Mouse (Mus musculus): ENCODE measurements around the gene Wars. TPM values are rescaled to one million over a fixed set of nuclear protein-coding genes. Genes with fewer than 3 reads are reported as not detected.

The Wars gene
- total RNA-seq, 2 experiments from 2014 or later: 48.8 to 74.4 TPM

DNA sequence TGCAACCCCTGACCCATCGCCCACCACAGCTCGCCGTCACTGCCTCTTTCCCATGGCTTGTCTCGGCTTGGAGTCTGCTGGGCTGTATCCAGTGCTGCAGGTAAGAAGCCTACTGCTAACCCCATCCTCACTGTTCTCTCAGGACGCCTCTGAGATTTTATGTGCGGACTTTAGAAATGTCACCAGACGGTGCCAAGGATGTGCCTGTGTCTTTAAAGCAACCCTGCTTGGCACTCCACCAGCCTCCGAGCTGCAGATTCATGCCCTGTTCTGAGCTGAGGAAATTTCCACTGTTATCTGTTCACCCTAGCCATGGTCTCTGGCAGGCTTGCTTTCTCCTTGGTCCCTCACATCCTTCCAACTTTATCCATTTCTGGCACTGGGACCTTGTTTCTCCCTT lies 61.1 kb downstream of the Wars start:
- no peak for ATAC-seq (replicated peaks; ENCODE audit: low FRiP score, low TSS enrichment, poor library complexity, severe bottlenecking)

DNA sequence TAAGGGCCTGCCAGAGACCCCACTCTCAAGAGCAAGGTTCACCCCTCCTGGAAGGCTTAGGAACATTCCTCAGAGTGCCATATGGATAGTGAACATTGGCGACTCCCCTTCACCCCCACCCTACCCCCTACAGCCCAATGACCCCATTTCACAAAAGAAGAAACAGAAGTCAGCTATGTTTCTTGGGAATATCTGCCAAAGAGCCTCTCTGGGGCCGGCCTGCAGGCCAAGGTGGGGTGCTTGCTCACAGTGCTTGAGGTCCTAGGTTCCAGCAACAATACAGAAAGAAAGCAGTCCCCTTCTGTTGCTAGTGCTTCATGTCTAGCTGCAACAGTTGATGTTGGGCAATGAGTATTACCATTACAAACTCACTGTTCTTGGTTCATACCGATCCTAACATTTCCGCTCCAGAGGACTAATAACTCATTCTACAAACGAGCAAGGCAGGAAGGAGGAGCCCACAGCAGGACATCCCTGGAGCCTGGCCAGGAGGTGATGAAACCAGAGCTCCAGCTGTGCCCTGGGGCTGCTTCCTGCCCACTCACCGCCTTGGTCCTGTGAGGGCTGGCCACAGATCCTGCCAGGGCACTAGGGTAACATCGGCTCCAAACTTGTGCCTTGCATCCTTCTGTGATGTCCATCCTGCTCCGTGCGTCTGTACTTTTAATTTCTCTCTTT lies 61.9 kb downstream of the Wars start:
- ATAC-seq (replicated peaks; ENCODE audit: low FRiP score, low TSS enrichment, poor library complexity, severe bottlenecking): no peak

GRCm38 (mm10) chr12:108830358-108830757 lies 63.6 kb downstream of the Wars start:
- ATAC-seq (replicated peaks; ENCODE audit: low FRiP score, low TSS enrichment, poor library complexity, severe bottlenecking): no peak

DNA sequence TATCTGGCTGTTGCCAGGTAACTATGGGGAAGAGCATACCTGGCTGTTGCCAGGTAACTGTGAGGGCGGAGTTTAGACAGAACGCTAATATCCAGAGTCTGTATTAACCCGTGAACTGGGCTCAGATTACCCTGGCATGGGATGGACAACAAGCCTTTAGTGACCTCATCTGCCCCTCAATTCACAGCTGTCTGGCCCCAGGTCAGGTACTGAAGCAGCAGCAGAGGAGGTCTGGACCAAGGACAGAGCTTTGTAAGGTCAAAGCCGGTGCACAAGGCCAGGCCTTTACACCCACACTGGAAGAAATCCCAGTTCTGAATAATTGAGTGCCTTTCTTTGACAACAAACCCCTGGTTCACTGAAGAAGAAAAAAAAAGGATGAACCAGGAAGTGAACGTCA lies 64.3 kb downstream of the Wars start:
- ATAC-seq (replicated peaks; ENCODE audit: low FRiP score, low TSS enrichment, poor library complexity, severe bottlenecking): no peak

DNA sequence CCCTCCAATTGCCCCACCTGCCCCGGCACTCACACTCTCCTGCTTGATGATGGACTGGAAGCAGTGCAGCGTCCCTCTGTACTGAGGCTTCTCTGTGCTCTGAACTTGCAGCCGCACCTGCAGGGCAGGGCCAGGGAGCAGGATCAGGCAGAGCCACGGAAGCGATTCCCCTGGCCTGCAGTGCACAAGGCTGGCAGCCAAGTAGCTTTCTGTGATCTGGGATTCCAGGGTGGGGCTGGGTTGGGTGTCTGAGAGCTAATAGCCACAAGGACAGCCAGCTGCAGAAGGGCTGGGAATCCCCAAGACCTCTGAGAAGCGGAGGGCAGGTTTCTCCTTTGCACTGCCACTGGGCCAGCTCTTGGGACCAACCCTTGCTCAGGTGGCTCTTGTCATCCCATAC lies 66.3 kb downstream of the Wars start:
- no peak for ATAC-seq (replicated peaks; ENCODE audit: low FRiP score, low TSS enrichment, poor library complexity, severe bottlenecking)

- ATAC-seq (replicated peaks; ENCODE audit: low FRiP score, low TSS enrichment, poor library complexity, severe bottlenecking): no peak
Observed at GRCm38 (mm10) chr12:108826958-108827535, 66.9 kb downstream of the Wars start.

DNA sequence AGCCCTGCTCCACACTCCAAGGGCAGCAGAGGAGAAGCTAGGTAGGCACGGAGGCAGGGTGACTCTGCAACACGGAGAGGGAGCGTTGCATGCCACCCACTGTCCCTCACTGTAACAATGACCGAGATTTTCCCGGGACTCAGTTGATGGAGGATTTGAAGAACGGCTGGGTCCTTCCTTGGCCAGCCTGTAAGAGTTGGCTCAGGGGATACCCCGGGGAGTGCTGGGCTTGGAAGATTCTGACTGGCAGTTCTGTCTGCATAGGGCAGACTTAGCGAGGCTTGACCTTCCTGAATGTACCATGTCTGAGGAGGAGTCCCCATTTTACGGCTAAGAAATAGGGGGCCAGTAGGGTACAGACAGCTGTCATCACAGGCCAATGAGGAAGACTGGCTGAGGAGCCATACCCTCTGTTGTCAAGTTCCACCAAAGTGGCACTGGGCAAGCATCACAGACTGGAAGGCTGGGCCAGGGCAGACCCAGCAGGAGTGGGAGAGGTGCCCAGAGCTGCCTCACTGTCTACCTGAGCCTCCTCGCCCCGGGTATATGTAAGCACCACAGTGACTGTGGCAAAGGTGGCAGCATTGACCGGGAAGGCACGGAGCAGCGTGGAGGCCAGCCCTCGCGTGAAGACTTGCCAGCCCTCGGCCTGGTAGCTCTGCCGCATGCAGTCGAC lies 67.6 kb downstream of the Wars start:
- ATAC-seq (replicated peaks; ENCODE audit: low FRiP score, low TSS enrichment, poor library complexity, severe bottlenecking): no peak

DNA sequence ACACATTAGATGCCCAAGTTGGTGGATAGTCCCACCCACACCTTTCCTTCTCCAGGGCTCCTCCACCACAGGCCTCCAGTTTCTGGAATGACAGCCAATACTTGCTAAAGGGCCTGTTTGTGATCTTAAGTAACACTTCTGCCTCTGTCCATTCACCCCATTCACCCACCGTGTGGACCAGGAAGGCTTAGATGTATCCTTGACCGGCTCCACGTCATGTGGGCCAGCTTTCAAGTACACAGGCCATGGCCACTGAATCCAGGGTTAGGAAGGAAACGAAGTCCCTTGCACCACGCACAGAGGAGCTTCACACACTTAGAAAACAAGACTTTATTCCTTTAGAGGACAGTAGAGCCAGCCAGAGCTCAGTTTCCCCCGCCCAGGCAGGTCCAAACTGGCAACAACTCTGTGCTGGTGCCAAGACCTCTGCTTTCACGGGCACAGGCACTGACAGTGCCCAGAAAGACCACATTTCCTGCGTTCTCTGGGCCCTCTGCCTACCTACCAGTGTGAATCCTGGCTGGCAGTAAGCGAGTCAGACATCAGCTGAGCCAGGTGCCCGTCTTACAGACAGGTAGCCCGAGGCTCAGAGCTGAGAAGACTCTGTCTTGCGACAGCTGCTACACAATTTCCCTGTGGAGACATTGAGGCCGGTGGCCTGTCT lies 68.3 kb downstream of the Wars start:
- ATAC-seq (replicated peaks; ENCODE audit: low FRiP score, low TSS enrichment, poor library complexity, severe bottlenecking): no peak

- no peak for ATAC-seq (replicated peaks; ENCODE audit: low FRiP score, low TSS enrichment, poor library complexity, severe bottlenecking)
Observed at GRCm38 (mm10) chr12:108824225-108824874, 69.6 kb downstream of the Wars start.

- no peak for ATAC-seq (replicated peaks; ENCODE audit: low FRiP score, low TSS enrichment, poor library complexity, severe bottlenecking)
Observed at GRCm38 (mm10) chr12:108823036-108823435, 70.9 kb downstream of the Wars start.

DNA sequence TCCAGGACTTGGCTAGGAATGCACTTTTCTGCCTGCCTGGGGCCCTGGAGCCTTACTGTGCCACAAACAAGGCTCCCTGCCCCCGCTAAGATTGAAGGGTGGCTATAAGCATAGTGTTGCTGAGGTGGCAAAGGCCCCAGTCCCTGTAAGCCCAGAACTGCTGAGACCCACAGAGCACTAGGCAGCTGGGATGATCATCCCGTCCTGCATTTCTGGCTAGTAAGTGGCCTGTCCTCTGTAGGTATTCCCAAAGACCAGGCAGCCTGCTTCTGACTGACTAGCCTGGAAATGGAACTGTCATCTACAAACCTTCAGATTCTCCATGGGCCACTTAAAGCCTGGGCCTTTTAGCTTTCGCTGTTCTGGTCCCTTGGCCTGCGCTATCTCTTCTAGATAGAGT lies 73.5 kb downstream of the Wars start:
- ATAC-seq (replicated peaks; ENCODE audit: low FRiP score, low TSS enrichment, poor library complexity, severe bottlenecking): 0 out of 2 replicates have a peak, but pooled peaks have one; percentile 9

GRCm38 (mm10) chr12:108816569-108816968 lies 77.4 kb downstream of the Wars start:
- no peak for ATAC-seq (replicated peaks; ENCODE audit: low FRiP score, low TSS enrichment, poor library complexity, severe bottlenecking)

DNA sequence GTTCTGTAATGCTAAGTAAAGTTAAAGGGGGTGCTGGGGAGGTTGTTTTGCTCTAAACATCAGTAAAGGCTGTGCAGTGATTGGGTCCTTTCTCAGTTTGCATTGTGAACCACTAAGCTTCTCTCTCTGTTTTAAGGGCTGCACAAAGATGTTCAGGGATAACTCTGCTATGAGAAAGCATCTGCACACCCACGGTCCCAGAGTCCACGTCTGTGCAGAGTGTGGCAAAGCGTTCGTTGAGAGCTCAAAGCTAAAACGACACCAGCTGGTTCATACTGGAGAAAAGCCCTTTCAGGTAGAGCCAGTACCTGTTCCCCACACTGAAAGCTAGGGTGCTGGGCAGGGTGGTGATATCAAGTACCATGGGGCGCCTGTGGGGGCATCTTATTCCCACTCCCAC lies 79.5 kb downstream of the Wars start:
- ATAC-seq (replicated peaks; ENCODE audit: low FRiP score, low TSS enrichment, poor library complexity, severe bottlenecking): no peak

DNA sequence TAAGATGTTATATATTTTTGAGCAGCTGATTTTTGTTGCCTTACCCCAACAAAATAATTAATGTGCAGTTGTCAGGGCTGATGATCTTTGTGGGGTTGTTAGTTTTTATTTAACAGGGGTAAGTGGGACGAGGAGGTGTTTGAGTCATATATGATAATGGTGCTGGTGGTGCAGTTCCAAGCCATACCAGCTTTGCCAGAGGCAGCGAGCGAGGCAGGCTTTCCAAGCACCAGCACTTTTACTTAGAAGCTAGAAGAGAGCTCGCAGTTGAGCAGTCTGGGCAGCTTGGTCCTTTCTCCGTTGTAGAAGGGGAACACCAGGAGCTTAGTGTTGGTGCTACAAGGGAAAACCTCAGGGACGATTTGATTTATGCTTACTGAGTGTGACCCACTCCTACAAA lies 81.5 kb downstream of the Wars start:
- no peak for ATAC-seq (replicated peaks; ENCODE audit: low FRiP score, low TSS enrichment, poor library complexity, severe bottlenecking)

GRCm38 (mm10) chr12:108811133-108811532 lies 82.8 kb downstream of the Wars start:
- ATAC-seq (replicated peaks; ENCODE audit: low FRiP score, low TSS enrichment, poor library complexity, severe bottlenecking): peak; percentile 46

- peak; percentile 77 for ATAC-seq (replicated peaks; ENCODE audit: low FRiP score, low TSS enrichment, poor library complexity, severe bottlenecking)
Observed at GRCm38 (mm10) chr12:108810309-108810708, 83.7 kb downstream of the Wars start.
